Mouse (Mus musculus) ES-E14 (cell line): ENCODE measurements around the gene Thbs1.

Experiments used
- CHD2 ChIP-seq: IDR thresholded peaks from 2 replicates; pipeline ENCODE4 v1.6.1; 2014; ENCODE audit warnings: mild to moderate bottlenecking, low read depth, low read length, inconsistent platforms
- HCFC1 ChIP-seq: IDR thresholded peaks from 2 replicates; pipeline ENCODE4 v1.6.1; 2012; ENCODE audit warnings: low read length, inconsistent platforms, borderline replicate concordance; ENCODE audit not compliant: insufficient read depth
- MAFK ChIP-seq: IDR thresholded peaks from 2 replicates; pipeline ENCODE4 v1.6.1; 2014; ENCODE audit warnings: mild to moderate bottlenecking, low read depth, low read length, inconsistent platforms; ENCODE audit not compliant: insufficient read depth
- ZNF384 ChIP-seq: IDR thresholded peaks from 2 replicates; pipeline ENCODE4 v1.6.1; 2012; ENCODE audit warnings: low read depth, low read length, inconsistent platforms

GRCm38 (mm10) chr2:118081581-118081980, 30.1 kb upstream of the Thbs1 start:
- TF ChIP-seq HCFC1 (no peak), MAFK (no peak), CHD2 (no peak), ZNF384 (no peak)
